Comparison of ENCODE assay signal across 15 mouse cellular contexts in the genomic region with DNA sequence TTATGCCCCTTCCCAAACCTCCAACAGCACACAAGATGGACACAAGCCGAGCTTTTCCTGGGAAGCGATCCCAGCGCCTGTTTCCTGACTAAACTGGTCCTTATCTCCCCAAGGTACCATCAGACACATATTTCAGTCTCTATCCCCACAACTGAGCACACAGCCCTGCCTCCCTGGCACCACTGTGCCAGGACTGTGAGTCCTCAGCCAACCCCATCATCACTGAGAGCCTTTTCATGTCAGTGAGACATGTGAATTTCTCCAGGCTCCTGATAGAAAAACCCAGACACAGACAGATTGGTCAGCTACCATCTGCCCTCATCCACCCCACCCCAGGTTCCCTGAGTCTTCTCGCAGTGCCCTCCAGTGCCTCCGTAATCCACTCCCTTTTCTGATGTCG. TPM values are rescaled to one million over a fixed set of nuclear protein-coding genes. Genes with fewer than 3 reads are reported as not detected.
DNase-seq lines count a peak whose midpoint lies in the region; ATAC-seq and TF ChIP-seq lines count a peak whose summit lies in the region.
"Had no signal": no experiment of that assay in that cellular context is flagged by ENCODE, and none has a peak within 500 bp of the region (broad histone marks: within the 10 kb centered on the region; RNA-seq: fewer than 3 reads in every experiment).

No protein-coding gene starts in this region.

- no peak overlapping the region for H3K4me2 ChIP-seq in hindbrain, embryonic 12.5 days (replicated peaks)
- no peak overlapping the region for H3K4me2 ChIP-seq in hindbrain, embryonic 11.5 days (replicated peaks; ENCODE audit: low read depth, low read length)
- no peak overlapping the region for H3K4me2 ChIP-seq in forebrain, embryonic 13.5 days
- no peak overlapping the region for H3K4me2 ChIP-seq in midbrain, embryonic 16.5 days (ENCODE audit: low read length)
- no peak overlapping the region for H3K4me2 ChIP-seq in heart, embryonic 11.5 days
- H3K4me2 ChIP-seq: liver, embryonic 11.5 days; lung, embryonic 15.5 days had no signal

- 65% methylated on average over 6 of the region's 6 CpGs for WGBS in hindbrain, embryonic 12.5 days
- WGBS in hindbrain, embryonic 11.5 days = 68% methylated on average over 6 of the region's 6 CpGs
- WGBS in cerebellum, adult 2 months = 2% methylated on average over 6 of the region's 6 CpGs
- WGBS in forebrain, embryonic 13.5 days = 60% methylated on average over 6 of the region's 6 CpGs
- 59% methylated on average over 6 of the region's 6 CpGs for WGBS in midbrain, embryonic 16.5 days
- WGBS in heart, embryonic 11.5 days (ENCODE audit: insufficient replicate concordance) = 61% methylated on average over 6 of the region's 6 CpGs

- H3K27me3 ChIP-seq in hindbrain, embryonic 12.5 days = 0 out of 2 replicates have a peak, but pooled peaks cover 3% of the 10 kb centered on the region
- H3K27me3 ChIP-seq in hindbrain, embryonic 11.5 days (ENCODE audit: control insufficient read depth, insufficient read depth, low read length) = 0 out of 2 replicates have a peak, but pooled peaks cover 2% of the 10 kb centered on the region
- no peaks in the 10 kb centered on the region for H3K27me3 ChIP-seq in cerebellum, adult 2 months (ENCODE audit: control insufficient read depth, insufficient read depth, low read length)
- peaks cover 3% of the 10 kb centered on the region; the same call in 1 of the 2 replicates for H3K27me3 ChIP-seq in forebrain, embryonic 13.5 days
- no peaks in the 10 kb centered on the region for H3K27me3 ChIP-seq in midbrain, embryonic 16.5 days (ENCODE audit: control insufficient read depth, insufficient read depth, low read depth, low read length)
- H3K27me3 ChIP-seq in heart, embryonic 11.5 days (ENCODE audit: control insufficient read depth, insufficient read depth, low read length) = no peaks in the 10 kb centered on the region
- H3K27me3 ChIP-seq: lung, embryonic 15.5 days had no signal

- no peaks in the 10 kb centered on the region for H3K36me3 ChIP-seq in hindbrain, embryonic 12.5 days
- H3K36me3 ChIP-seq in hindbrain, embryonic 11.5 days (ENCODE audit: control insufficient read depth, insufficient read depth, low read length) = no peaks in the 10 kb centered on the region
- 0 out of 2 replicates have a peak, but pooled peaks cover 4% of the 10 kb centered on the region for H3K36me3 ChIP-seq in forebrain, embryonic 13.5 days (ENCODE audit: poor library complexity, severe bottlenecking)
- H3K36me3 ChIP-seq in midbrain, embryonic 16.5 days (ENCODE audit: control insufficient read depth, insufficient read depth, low read length) = no peaks in the 10 kb centered on the region
- H3K36me3 ChIP-seq in heart, embryonic 11.5 days (ENCODE audit: control insufficient read depth, insufficient read depth, low read length) = no peaks in the 10 kb centered on the region
- H3K36me3 ChIP-seq: lung, embryonic 15.5 days had no signal

- H3K4me1 ChIP-seq in hindbrain, embryonic 12.5 days = peaks cover 22% of the 10 kb centered on the region
- peaks cover 4% of the 10 kb centered on the region for H3K4me1 ChIP-seq in hindbrain, embryonic 11.5 days (replicated peaks; ENCODE audit: control insufficient read depth, insufficient read depth, low read length)
- peaks cover 29% of the 10 kb centered on the region for H3K4me1 ChIP-seq in cerebellum, adult 2 months (ENCODE audit: control insufficient read depth, insufficient read depth, low read length)
- H3K4me1 ChIP-seq in forebrain, embryonic 13.5 days = peaks cover 43% of the 10 kb centered on the region
- H3K4me1 ChIP-seq in midbrain, embryonic 16.5 days (ENCODE audit: control insufficient read depth, insufficient read depth, low read length) = peaks cover 13% of the 10 kb centered on the region; the same call in 1 of the 2 replicates
- H3K4me1 ChIP-seq in heart, embryonic 11.5 days (ENCODE audit: control insufficient read depth, insufficient read depth, low read length) = no peaks in the 10 kb centered on the region
- H3K4me1 ChIP-seq: lung, embryonic 15.5 days had no signal

- no peak for TF ChIP-seq CTCF in cerebellum, adult 2 months (IDR thresholded peaks at IDR 0.05; ENCODE audit: borderline replicate concordance, insufficient read depth, low read depth, low read length)
- no peak for TF ChIP-seq CTCF in layer of hippocampus, adult 2 months (conservative IDR thresholded peaks at IDR 0.05)

- H3K9ac ChIP-seq in hindbrain, embryonic 12.5 days = no peak overlapping the region
- no peak overlapping the region for H3K9ac ChIP-seq in hindbrain, embryonic 11.5 days (ENCODE audit: low read depth, low read length)
- peak overlapping the region; percentile 17; the same call in 1 of the 2 replicates for H3K9ac ChIP-seq in forebrain, embryonic 13.5 days
- no peak overlapping the region for H3K9ac ChIP-seq in midbrain, embryonic 16.5 days (ENCODE audit: low read depth, low read length)
- no peak overlapping the region for H3K9ac ChIP-seq in heart, embryonic 11.5 days (ENCODE audit: low read depth, low read length)
- H3K9ac ChIP-seq: lung, embryonic 15.5 days had no signal

- ATAC-seq in hindbrain, embryonic 12.5 days (ENCODE audit: low FRiP score) = no peak
- no peak for ATAC-seq in hindbrain, embryonic 11.5 days (ENCODE audit: low FRiP score)
- ATAC-seq in forebrain, embryonic 13.5 days = no peak
- ATAC-seq in midbrain, embryonic 16.5 days = peak; percentile 29; the same call in 1 of the 2 replicates
- no peak for ATAC-seq in heart, embryonic 11.5 days (replicated peaks; ENCODE audit: insufficient number of reproducible peaks, low FRiP score, low TSS enrichment)

- TF ChIP-seq POLR2A in cerebellum, adult 2 months (IDR thresholded peaks at IDR 0.05; ENCODE audit: borderline replicate concordance, insufficient read depth, low read length) = no peak

- H3K4me3 ChIP-seq in hindbrain, embryonic 12.5 days = no peak overlapping the region
- H3K4me3 ChIP-seq in hindbrain, embryonic 11.5 days (ENCODE audit: low read depth, low read length) = no peak overlapping the region
- H3K4me3 ChIP-seq in cerebellum, adult 2 months (replicated peaks; ENCODE audit: insufficient read depth, low read depth, low read length) = no peak overlapping the region
- no peak overlapping the region for H3K4me3 ChIP-seq in forebrain, embryonic 13.5 days
- H3K4me3 ChIP-seq in midbrain, embryonic 16.5 days (ENCODE audit: low read depth, low read length) = no peak overlapping the region
- no peak overlapping the region for H3K4me3 ChIP-seq in layer of hippocampus, adult 2 months
- H3K4me3 ChIP-seq in heart, embryonic 11.5 days (ENCODE audit: low read depth, low read length) = no peak overlapping the region
- H3K4me3 ChIP-seq: lung, embryonic 15.5 days had no signal

- no peaks in the 10 kb centered on the region for H3K9me3 ChIP-seq in hindbrain, embryonic 12.5 days (replicated peaks)
- no peaks in the 10 kb centered on the region for H3K9me3 ChIP-seq in hindbrain, embryonic 11.5 days (ENCODE audit: control insufficient read depth, low read length)
- no peaks in the 10 kb centered on the region for H3K9me3 ChIP-seq in forebrain, embryonic 13.5 days (replicated peaks)
- H3K9me3 ChIP-seq in midbrain, embryonic 16.5 days (replicated peaks; ENCODE audit: control insufficient read depth, low read length, poor library complexity, severe bottlenecking) = no peaks in the 10 kb centered on the region
- H3K9me3 ChIP-seq in heart, embryonic 11.5 days (replicated peaks; ENCODE audit: control insufficient read depth, low read length) = no peaks in the 10 kb centered on the region
- H3K9me3 ChIP-seq: lung, embryonic 15.5 days had no signal

- peak overlapping the region; percentile 26; the same call in 1 of the 2 replicates for H3K27ac ChIP-seq in hindbrain, embryonic 12.5 days
- H3K27ac ChIP-seq in hindbrain, embryonic 11.5 days (ENCODE audit: low read depth, low read length) = no peak overlapping the region
- H3K27ac ChIP-seq in cerebellum, adult 2 months (ENCODE audit: insufficient read depth, low read length) = no peak overlapping the region; the same call in 1 of the 2 replicates
- no peak overlapping the region for H3K27ac ChIP-seq in forebrain, embryonic 13.5 days
- no peak overlapping the region for H3K27ac ChIP-seq in midbrain, embryonic 16.5 days (ENCODE audit: low read length)
- H3K27ac ChIP-seq in layer of hippocampus, adult 2 months = no peak overlapping the region
- no peak overlapping the region for H3K27ac ChIP-seq in heart, embryonic 11.5 days (ENCODE audit: low read depth, low read length)
- H3K27ac ChIP-seq: lung, embryonic 15.5 days; stomach, postnatal 0 days had no signal

- DNase-seq in hindbrain, embryonic 11.5 days (ENCODE audit: low spot score) = no peak
- peak; percentile 48 to 55 for DNase-seq in cerebellum, adult 2 months
- no peak for DNase-seq in layer of hippocampus, adult 2 months (ENCODE audit: low spot score in 2 of 2)
- DNase-seq: adrenal gland, postnatal 10 days; heart, postnatal 4 days; kidney, adult 18-20 months; kidney, postnatal 4 days; retina, postnatal 1 day had no signal

RNA-seq across cellular contexts. Expression of gene Pknox2, which starts 24.2 kb away (rescaled TPM):
- polyA plus RNA-seq in hindbrain, embryonic 12.5 days (2016; fragmentation: Nextera tagmentation; extraction: Ambion mirVana) = 29.6 and 38.0 TPM in 2 replicates
- 16.0 and 18.8 TPM in 2 replicates for polyA plus RNA-seq in hindbrain, embryonic 11.5 days (2014; fragmentation: Nextera tagmentation; extraction: Ambion mirVana)
- polyA plus RNA-seq in cerebellum, adult 2 months (2012; rRNA removed) = 23.4 and 23.8 TPM in 2 replicates
- polyA plus RNA-seq in forebrain, embryonic 13.5 days (2015; fragmentation: Nextera tagmentation; extraction: Ambion mirVana) = 18.7 and 23.4 TPM in 2 replicates
- polyA plus RNA-seq in midbrain, embryonic 16.5 days (2015; fragmentation: Nextera tagmentation; extraction: Ambion mirVana) = 32.5 and 34.3 TPM in 2 replicates
- 10 to 100 TPM; 41.1 to 41.2 TPM for total RNA-seq in layer of hippocampus, adult 2 months (2021)
- polyA plus RNA-seq in heart, embryonic 11.5 days (2014; fragmentation: Nextera tagmentation; extraction: Ambion mirVana) = 5.2 and 6.3 TPM in 2 replicates

Comparison
In these comparisons a context has a peak if more than half of its experiments do, and no peak if none do; other contexts are left out.
1. DNase-seq: peak in cerebellum, adult 2 months (2 of 2); none in hindbrain, embryonic 11.5 days (single experiment) and layer of hippocampus, adult 2 months (0 of 2).